Mouse (Mus musculus): ENCODE data around the gene Gm28308. TPM values are rescaled to one million over a fixed set of nuclear protein-coding genes. Genes with fewer than 3 reads are reported as not detected.
A peak's percentile ranks its signal among the peaks of the same experiment; 100 is the strongest.

Gm28308 gene
- total and polyA plus RNA-seq, 2 experiments from 2014 or later: not detected

DNA sequence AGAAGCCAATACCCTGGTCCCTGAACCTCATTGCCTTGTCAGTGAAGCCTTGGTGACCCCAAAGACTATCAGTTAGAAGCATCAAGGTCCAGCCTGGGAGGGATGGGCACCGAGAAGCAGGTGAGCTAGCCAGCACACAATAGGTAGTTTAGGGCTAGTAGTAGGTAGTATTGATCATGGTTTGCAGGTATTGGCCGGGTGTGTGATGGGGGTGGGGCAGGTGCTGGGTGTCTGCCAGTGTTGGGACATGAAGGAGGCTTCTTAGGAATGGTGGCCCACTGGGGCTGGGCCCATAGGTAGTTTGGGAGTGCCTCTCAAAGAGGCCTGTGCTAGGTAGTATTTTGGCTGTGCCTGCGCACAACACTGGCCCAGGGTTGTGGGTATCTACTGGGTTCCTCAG is 1.9 kb upstream of the Gm28308 start:
- DNase-seq (ENCODE audit: low spot score): no peak
- TF ChIP-seq CTCF (IDR thresholded peaks at IDR 0.05): no peak
- 4% methylated on average over 3 of the region's 3 CpGs for WGBS
- Histone ChIP-seq H3K4me2 (ENCODE audit: low read depth, low read length, poor library complexity, severe bottlenecking) (no peak overlapping the region), H3K4me3 (ENCODE audit: low read depth, low read length) (no peak overlapping the region), H3K9me3 (ENCODE audit: low read length) (no peaks in the 10 kb centered on the region), H3K27me3 (ENCODE audit: insufficient read depth, low read length) (peaks cover 97% of the 10 kb centered on the region), H3K9ac (replicated peaks; ENCODE audit: low read length, poor library complexity, severe bottlenecking) (no peak overlapping the region), H3K27ac (ENCODE audit: low read depth, low read length) (no peak overlapping the region), H3K36me3 (ENCODE audit: insufficient read depth, low read length) (no peaks in the 10 kb centered on the region), H3K4me1 (ENCODE audit: insufficient read depth, low read length) (no peaks in the 10 kb centered on the region)
- no peak for ATAC-seq (ENCODE audit: low FRiP score)

DNA sequence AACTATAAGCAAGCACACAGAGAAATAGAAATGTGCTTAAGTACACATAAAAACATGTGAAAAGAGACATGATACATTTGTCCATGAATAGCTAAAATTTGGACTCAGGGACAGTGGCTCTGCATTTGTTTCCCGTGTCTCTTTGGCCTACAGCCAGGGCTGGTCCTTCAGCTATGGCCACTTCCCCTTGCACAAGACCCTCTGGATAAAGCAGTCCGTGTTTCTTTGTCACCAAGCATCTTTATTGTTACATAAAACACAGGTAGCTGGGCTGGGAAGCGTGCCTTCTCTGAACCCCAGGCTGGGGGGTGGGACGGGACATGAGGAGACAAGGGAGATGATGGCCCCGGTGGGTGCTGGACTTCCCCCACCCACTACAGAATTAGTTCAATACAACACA is 1.1 kb upstream of the Gm28308 start:
- Histone ChIP-seq H3K4me2 (ENCODE audit: low read depth, low read length, poor library complexity, severe bottlenecking) (no peak overlapping the region), H3K27me3 (ENCODE audit: insufficient read depth, low read length) (peaks cover 97% of the 10 kb centered on the region), H3K9ac (replicated peaks; ENCODE audit: low read length, poor library complexity, severe bottlenecking) (no peak overlapping the region), H3K4me1 (ENCODE audit: insufficient read depth, low read length) (no peaks in the 10 kb centered on the region), H3K27ac (ENCODE audit: low read depth, low read length) (no peak overlapping the region), H3K9me3 (ENCODE audit: low read length) (no peaks in the 10 kb centered on the region), H3K36me3 (ENCODE audit: insufficient read depth, low read length) (no peaks in the 10 kb centered on the region), H3K4me3 (ENCODE audit: low read depth, low read length) (no peak overlapping the region)
- no peak for ATAC-seq (ENCODE audit: low FRiP score)
- DNase-seq (ENCODE audit: low spot score): no peak
- TF ChIP-seq CTCF (IDR thresholded peaks at IDR 0.05): no peak
- 15% methylated on average over 5 of the region's 5 CpGs for WGBS

DNA sequence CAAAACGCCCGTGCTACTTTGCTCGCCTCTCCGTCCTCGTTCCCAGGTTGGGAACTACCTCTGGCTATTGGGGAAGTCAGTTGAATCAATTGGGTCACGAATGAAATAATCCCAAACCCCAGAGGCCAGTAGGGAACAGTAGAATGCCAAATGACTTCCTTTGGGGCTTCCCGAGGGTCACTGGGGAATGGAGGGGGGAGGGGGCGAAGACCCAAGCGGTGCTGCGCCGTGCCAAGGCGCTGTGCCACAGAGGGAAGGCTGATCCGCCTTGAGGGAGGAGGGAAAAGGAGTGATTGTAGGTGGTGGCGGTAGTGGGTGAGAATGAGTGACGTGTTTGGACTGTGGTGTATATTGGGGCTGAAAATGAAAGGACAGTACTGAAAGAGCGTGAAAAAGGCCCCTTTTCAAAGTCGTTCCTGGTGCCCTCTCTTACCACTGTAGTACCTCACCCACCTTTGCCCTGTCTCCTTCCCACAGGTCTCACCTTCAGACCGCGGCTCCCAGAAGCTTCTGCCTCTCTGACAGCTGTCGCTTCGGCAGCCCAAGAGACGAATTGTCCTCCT is 502 bp downstream of the Gm28308 start:
- no peak for TF ChIP-seq CTCF (IDR thresholded peaks at IDR 0.05)
- Histone ChIP-seq H3K27ac (ENCODE audit: low read depth, low read length) (no peak overlapping the region), H3K9ac (replicated peaks; ENCODE audit: low read length, poor library complexity, severe bottlenecking) (no peak overlapping the region), H3K27me3 (ENCODE audit: insufficient read depth, low read length) (peaks cover 96% of the 10 kb centered on the region), H3K36me3 (ENCODE audit: insufficient read depth, low read length) (no peaks in the 10 kb centered on the region), H3K4me2 (ENCODE audit: low read depth, low read length, poor library complexity, severe bottlenecking) (no peak overlapping the region), H3K4me3 (ENCODE audit: low read depth, low read length) (no peak overlapping the region), H3K4me1 (ENCODE audit: insufficient read depth, low read length) (no peaks in the 10 kb centered on the region), H3K9me3 (ENCODE audit: low read length) (no peaks in the 10 kb centered on the region)
- DNase-seq (ENCODE audit: low spot score) (no peak), ATAC-seq (ENCODE audit: low FRiP score) (no peak)
- WGBS: under 1% methylated on average over 22 of the region's 22 CpGs

DNA sequence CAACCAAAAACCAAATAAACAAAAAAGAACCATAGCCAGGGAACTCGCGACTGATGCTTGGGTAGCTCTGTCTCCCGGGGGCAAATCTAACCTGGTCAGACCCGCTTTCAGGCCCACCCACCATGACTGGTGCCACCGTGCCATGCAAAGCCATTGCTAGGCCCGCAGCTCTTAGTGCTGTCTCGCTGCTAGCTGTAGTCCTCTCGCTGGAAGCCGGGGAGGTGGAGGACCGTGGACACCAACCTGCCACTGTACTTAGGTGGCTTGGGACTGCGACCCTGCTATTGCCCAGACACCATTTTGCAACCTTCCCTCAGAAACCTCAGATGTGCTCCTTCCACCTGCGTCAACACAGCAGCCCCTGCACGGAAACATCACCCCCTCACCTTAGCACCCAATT is 1.2 kb downstream of the Gm28308 start:
- 6% methylated on average over 13 of the region's 13 CpGs for WGBS
- DNase-seq (ENCODE audit: low spot score) (no peak), ATAC-seq (ENCODE audit: low FRiP score) (no peak)
- H3K27ac ChIP-seq (ENCODE audit: low read depth, low read length): no peak overlapping the region
- no peaks in the 10 kb centered on the region for H3K4me1 ChIP-seq (ENCODE audit: insufficient read depth, low read length)
- no peak overlapping the region for H3K9ac ChIP-seq (replicated peaks; ENCODE audit: low read length, poor library complexity, severe bottlenecking)
- H3K4me2 ChIP-seq (ENCODE audit: low read depth, low read length, poor library complexity, severe bottlenecking): no peak overlapping the region
- no peak for TF ChIP-seq CTCF (IDR thresholded peaks at IDR 0.05)
- H3K27me3 ChIP-seq (ENCODE audit: insufficient read depth, low read length): peaks cover 96% of the 10 kb centered on the region
- no peaks in the 10 kb centered on the region for H3K36me3 ChIP-seq (ENCODE audit: insufficient read depth, low read length)
- H3K4me3 ChIP-seq (ENCODE audit: low read depth, low read length): no peak overlapping the region
- no peaks in the 10 kb centered on the region for H3K9me3 ChIP-seq (ENCODE audit: low read length)

DNA sequence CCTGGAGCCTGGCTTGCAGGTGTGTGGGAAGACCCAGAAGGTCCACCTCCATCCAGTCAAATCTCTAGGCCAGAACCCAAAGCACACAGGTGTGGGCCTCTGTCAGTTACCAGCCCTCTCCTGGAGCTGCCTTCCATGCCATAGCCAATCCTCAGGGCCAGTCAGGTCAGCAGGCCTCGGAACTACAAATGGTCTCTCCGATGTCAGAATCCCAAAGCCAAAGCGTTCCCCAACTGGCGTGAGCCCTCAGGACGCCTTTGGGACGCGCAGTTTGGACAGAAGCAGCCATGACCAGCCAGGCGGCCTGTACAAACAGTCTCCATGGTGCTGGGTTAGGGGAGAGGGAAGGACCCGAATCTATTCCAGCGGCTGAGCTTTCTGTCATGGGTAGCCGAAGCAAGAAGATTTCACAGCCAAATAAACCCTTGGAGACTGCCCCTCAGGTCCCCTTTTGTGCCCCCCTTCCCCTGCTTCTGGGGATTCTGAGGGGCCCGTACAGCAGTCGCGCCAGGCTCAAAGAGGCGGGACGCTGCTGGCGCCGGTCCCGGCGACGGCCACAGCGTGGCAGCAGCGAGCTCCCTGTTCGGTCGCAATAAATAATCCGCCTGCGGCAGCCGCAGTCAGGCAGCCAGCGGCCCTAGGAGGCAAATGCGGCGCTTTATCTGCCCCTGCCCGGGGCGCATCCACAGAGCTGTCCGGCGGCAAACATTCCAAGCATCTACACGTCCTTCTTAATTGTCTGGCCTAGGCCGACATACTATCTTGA is 1.8 kb downstream of the Gm28308 start:
- Histone ChIP-seq H3K9ac (replicated peaks; ENCODE audit: low read length, poor library complexity, severe bottlenecking) (no peak overlapping the region), H3K9me3 (ENCODE audit: low read length) (no peaks in the 10 kb centered on the region), H3K36me3 (ENCODE audit: insufficient read depth, low read length) (no peaks in the 10 kb centered on the region), H3K27me3 (ENCODE audit: insufficient read depth, low read length) (peaks cover 96% of the 10 kb centered on the region), H3K4me2 (ENCODE audit: low read depth, low read length, poor library complexity, severe bottlenecking) (no peak overlapping the region), H3K4me3 (ENCODE audit: low read depth, low read length) (no peak overlapping the region), H3K27ac (ENCODE audit: low read depth, low read length) (no peak overlapping the region), H3K4me1 (ENCODE audit: insufficient read depth, low read length) (no peaks in the 10 kb centered on the region)
- WGBS: under 1% methylated on average over 37 of the region's 37 CpGs
- TF ChIP-seq CTCF (IDR thresholded peaks at IDR 0.05): peak; percentile 76
- DNase-seq (ENCODE audit: low spot score) (peak; percentile 86), ATAC-seq (ENCODE audit: low FRiP score) (peak; percentile 58; the same call in 1 of the 2 replicates)

DNA sequence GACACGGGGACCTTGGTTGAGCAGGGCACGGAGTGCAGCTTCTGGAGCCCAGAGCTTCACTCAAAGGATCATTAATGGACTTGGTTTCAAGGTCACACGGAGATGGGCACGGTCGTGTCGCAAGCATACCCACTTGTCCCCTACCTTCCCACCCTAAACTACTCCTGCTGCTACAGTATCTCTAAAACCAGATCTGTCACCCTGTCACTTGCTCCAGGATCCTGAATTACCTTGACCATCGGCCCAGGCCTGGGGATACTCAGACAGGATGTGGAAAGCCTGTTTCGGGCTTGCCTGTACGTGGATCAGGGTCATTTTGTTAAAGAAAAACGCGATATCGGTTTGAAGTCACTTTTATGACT is 3.5 kb downstream of the Gm28308 start:
- DNase-seq (ENCODE audit: low spot score): no peak
- ATAC-seq (ENCODE audit: low FRiP score): no peak
- peaks cover 96% of the 10 kb centered on the region for H3K27me3 ChIP-seq (ENCODE audit: insufficient read depth, low read length)
- no peaks in the 10 kb centered on the region for H3K4me1 ChIP-seq (ENCODE audit: insufficient read depth, low read length)
- no peak overlapping the region for H3K4me3 ChIP-seq (ENCODE audit: low read depth, low read length)
- 8% methylated on average over 12 of the region's 12 CpGs for WGBS
- TF ChIP-seq CTCF (IDR thresholded peaks at IDR 0.05): no peak
- H3K9ac ChIP-seq (replicated peaks; ENCODE audit: low read length, poor library complexity, severe bottlenecking): no peak overlapping the region
- H3K9me3 ChIP-seq (ENCODE audit: low read length): no peaks in the 10 kb centered on the region
- H3K4me2 ChIP-seq (ENCODE audit: low read depth, low read length, poor library complexity, severe bottlenecking): no peak overlapping the region
- no peak overlapping the region for H3K27ac ChIP-seq (ENCODE audit: low read depth, low read length)
- H3K36me3 ChIP-seq (ENCODE audit: insufficient read depth, low read length): no peaks in the 10 kb centered on the region
